Mouse (Mus musculus) stomach, postnatal 0 days (tissue): ENCODE measurements around the gene Mllt3. TPM values are rescaled to one million over a fixed set of nuclear protein-coding genes. Genes with fewer than 3 reads are reported as not detected.

ENCODE experiments used
- ATAC-seq: fragments of 200-750 bp; cut with Nextera tagmentation; 2 replicates; pipeline ENCODE4 v1.8.0; 2017; ENCODE audit not compliant: low FRiP score, low TSS enrichment
- DNase-seq: peaks from one replicate; pipeline ENCODE4 v3.0.0-alpha.2; 2016; ENCODE audit warnings: low spot score
- H3K27ac ChIP-seq: fragments of 300-500 bp; sonication (generic); replicated peaks from 2 replicates; pipeline ENCODE4 v1.5.1; 2014; ENCODE audit warnings: mild to moderate bottlenecking, control low read depth
- H3K27me3 ChIP-seq: fragments of 300-500 bp; sonication (generic); 2 replicates; pipeline ENCODE4 v1.6.1; 2014; ENCODE audit warnings: low read length; ENCODE audit not compliant: control insufficient read depth, insufficient read depth
- H3K36me3 ChIP-seq: fragments of 300-500 bp; sonication (generic); 2 replicates; pipeline ENCODE4 v1.6.1; 2014; ENCODE audit warnings: low read length, mixed read lengths; ENCODE audit not compliant: control insufficient read depth, insufficient read depth
- H3K4me1 ChIP-seq: fragments of 300-500 bp; sonication (generic); replicated peaks from 2 replicates; pipeline ENCODE4 v1.6.1; 2014; ENCODE audit warnings: antibody characterized with exemption; ENCODE audit not compliant: control insufficient read depth, insufficient read depth
- H3K4me2 ChIP-seq: fragments of 300-500 bp; sonication (generic); replicated peaks from 2 replicates; pipeline ENCODE4 v1.6.1; 2014; ENCODE audit warnings: low read depth, mild to moderate bottlenecking, control low read depth, moderate library complexity
- H3K4me3 ChIP-seq: fragments of 300-500 bp; sonication (generic); 2 replicates; pipeline ENCODE4 v1.5.1; 2014; ENCODE audit warnings: low read depth, low read length, control low read depth
- H3K9ac ChIP-seq: fragments of 300-500 bp; sonication (generic); 2 replicates; pipeline ENCODE4 v1.6.1; 2014; ENCODE audit warnings: mild to moderate bottlenecking, low read length, control low read depth, mixed read lengths
- H3K9me3 ChIP-seq: fragments of 300-500 bp; sonication (generic); 2 replicates; pipeline ENCODE4 v1.6.1; 2016; ENCODE audit warnings: low read length; ENCODE audit not compliant: control insufficient read depth
- CTCF ChIP-seq: IDR thresholded peaks from 2 replicates; pipeline ENCODE4 v1.5.1; 2016; ENCODE audit warnings: antibody characterized with exemption, low read depth, mild to moderate bottlenecking, moderate library complexity
- EP300 ChIP-seq: optimal IDR thresholded peaks from 2 replicates; pipeline ENCODE3; 2016; ENCODE audit warnings: antibody characterized with exemption
- WGBS: fragments of 180-500 bp; shearing (Covaris S2); extraction: QIAGEN DNeasy Blood & Tissue Kit; methylation state at CpG from one replicate; pipeline ENCODE4 v1.1.7; 2014; 5-methylcytosine and 5-hydroxymethylcytosine counted together
- polyA plus RNA-seq: library from polyadenylated mRNA; unstranded; fragments of >200 nt; fragmentation: Nextera tagmentation; extraction: Ambion mirVana; gene quantifications from 2 replicates; pipeline ENCODE4 v1.2.1, GENCODE M21; 2015

Gene Mllt3
- polyA plus RNA-seq, 1 experiment from 2014 or later, result 82.9 TPM

GRCm38 (mm10) chr4:87863212-87863611 is 170.0 kb downstream of the Mllt3 start:
- no peak for ATAC-seq
- DNase-seq, result no peak
- Histone ChIP-seq H3K4me3 (no peak overlapping the region), H3K9ac (no peak overlapping the region), H3K36me3 (no peaks in the 10 kb centered on the region), H3K9me3 (no peaks in the 10 kb centered on the region), H3K4me2 (no peak overlapping the region), H3K27me3 (no peaks in the 10 kb centered on the region), H3K27ac (no peak overlapping the region), H3K4me1 (no peaks in the 10 kb centered on the region; the same call in 1 of the 2 replicates)
- TF ChIP-seq EP300 (no peak), CTCF (no peak)
- WGBS, result 85% methylated on average over 5 of the region's 5 CpGs

DNA sequence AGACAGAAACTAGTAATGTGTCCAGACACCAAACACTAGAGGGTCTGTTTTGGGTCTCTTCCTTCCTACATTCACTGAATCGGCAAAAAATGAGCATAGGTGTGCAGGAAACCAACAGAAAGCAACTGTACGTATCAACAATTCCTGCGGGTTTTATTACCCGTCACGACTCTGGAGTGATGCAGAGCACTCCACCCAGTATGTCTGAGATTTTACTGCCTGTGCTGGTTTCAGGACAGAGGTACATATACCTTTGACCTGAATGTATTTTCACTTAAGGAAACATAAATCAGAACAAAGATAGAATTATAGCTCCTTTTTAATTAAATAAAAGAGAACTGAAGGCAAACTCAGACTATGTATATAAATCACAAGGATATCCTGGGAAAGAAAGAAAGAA is 172.4 kb downstream of the Mllt3 start:
- 76% methylated on average over 5 of the region's 5 CpGs for WGBS
- no peak overlapping the region for H3K4me2 ChIP-seq
- no peaks in the 10 kb centered on the region for H3K4me1 ChIP-seq
- H3K9me3 ChIP-seq, result no peaks in the 10 kb centered on the region
- no peak overlapping the region for H3K9ac ChIP-seq
- no peaks in the 10 kb centered on the region for H3K36me3 ChIP-seq
- H3K27ac ChIP-seq, result no peak overlapping the region
- no peak for ATAC-seq
- H3K4me3 ChIP-seq, result no peak overlapping the region
- no peak for TF ChIP-seq EP300
- no peak for TF ChIP-seq CTCF
- H3K27me3 ChIP-seq, result no peaks in the 10 kb centered on the region
- DNase-seq, result no peak

DNA sequence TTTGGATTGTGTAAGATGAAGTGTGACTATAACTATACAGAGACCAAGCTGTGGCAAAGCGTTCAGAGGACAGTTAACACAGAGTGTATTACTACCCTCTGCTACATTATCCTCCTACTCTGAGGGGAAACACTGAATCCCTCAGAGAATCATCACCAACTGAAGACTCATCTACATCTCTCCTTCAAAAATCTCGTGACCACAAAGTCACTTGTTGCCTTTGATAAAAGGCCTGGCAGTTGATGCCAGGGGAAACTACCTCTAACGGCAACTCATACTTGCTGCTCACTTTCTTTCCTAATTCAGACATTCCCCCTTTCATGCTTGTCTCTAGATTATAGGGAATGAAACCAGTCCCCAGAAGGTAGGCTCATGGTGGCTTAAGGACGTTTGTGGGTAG is 174.0 kb downstream of the Mllt3 start:
- no peaks in the 10 kb centered on the region for H3K9me3 ChIP-seq
- DNase-seq, result no peak
- ATAC-seq, result no peak
- TF ChIP-seq EP300, result no peak
- no peak for TF ChIP-seq CTCF
- H3K27me3 ChIP-seq, result no peaks in the 10 kb centered on the region
- 78% methylated on average over 4 of the region's 4 CpGs for WGBS
- H3K36me3 ChIP-seq, result no peaks in the 10 kb centered on the region
- no peak overlapping the region for H3K27ac ChIP-seq
- no peak overlapping the region for H3K4me3 ChIP-seq
- H3K4me1 ChIP-seq, result no peaks in the 10 kb centered on the region
- H3K4me2 ChIP-seq, result no peak overlapping the region
- H3K9ac ChIP-seq, result no peak overlapping the region

DNA sequence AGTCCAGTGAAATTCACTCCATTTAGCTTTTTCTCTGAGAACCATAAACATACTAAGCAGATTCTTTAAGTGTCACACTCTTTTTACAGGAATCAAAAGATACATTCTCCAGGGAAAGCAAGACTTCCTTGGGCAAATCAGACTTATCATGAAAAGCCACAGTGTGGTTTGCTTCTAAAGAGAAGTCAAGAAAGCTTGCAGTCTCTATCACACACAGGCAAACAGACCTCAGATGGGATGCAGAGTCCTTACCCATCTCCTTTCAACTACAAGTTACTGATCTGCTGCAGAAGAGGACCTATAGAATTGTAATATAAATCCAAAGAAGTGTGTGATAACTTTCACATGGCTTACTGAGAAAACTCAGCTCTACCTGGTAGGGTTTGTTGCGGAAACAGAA is 175.2 kb downstream of the Mllt3 start:
- TF ChIP-seq EP300, result no peak
- no peak for TF ChIP-seq CTCF
- no peak overlapping the region for H3K4me3 ChIP-seq
- no peak overlapping the region for H3K4me2 ChIP-seq
- H3K27me3 ChIP-seq, result no peaks in the 10 kb centered on the region
- DNase-seq, result no peak
- no peaks in the 10 kb centered on the region for H3K36me3 ChIP-seq
- no peaks in the 10 kb centered on the region for H3K9me3 ChIP-seq
- H3K27ac ChIP-seq, result no peak overlapping the region
- no peak for ATAC-seq
- H3K9ac ChIP-seq, result no peak overlapping the region
- 100% methylated on average over 1 of the region's 1 CpGs for WGBS
- no peaks in the 10 kb centered on the region for H3K4me1 ChIP-seq

DNA sequence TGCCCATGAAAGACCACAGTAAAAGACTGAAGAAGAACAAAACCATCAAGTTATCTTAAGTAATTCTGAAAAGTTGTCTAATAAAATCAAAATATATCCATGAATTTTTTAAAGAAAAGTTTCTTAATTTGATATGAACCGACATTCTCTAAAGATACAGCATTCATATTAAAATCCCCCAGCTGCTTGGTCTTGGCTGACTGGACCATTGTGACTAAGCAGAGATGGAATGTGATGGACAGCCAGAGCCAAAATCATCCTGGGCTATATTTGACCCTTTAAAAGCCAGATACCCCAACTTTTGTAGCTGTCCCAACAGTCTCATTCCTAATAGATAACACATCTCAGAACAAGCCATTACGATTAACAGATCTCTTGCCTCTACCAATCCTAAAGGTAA is 180.7 kb downstream of the Mllt3 start:
- no peak overlapping the region for H3K4me3 ChIP-seq
- TF ChIP-seq CTCF (no peak), EP300 (no peak)
- no peak overlapping the region for H3K9ac ChIP-seq
- H3K4me2 ChIP-seq, result no peak overlapping the region
- 69% methylated on average over 2 of the region's 2 CpGs for WGBS
- ATAC-seq, result no peak
- DNase-seq, result no peak
- H3K27me3 ChIP-seq, result no peaks in the 10 kb centered on the region
- no peaks in the 10 kb centered on the region for H3K9me3 ChIP-seq
- H3K27ac ChIP-seq, result no peak overlapping the region
- H3K4me1 ChIP-seq, result no peaks in the 10 kb centered on the region
- H3K36me3 ChIP-seq, result no peaks in the 10 kb centered on the region

GRCm38 (mm10) chr4:87850051-87850450 is 183.1 kb downstream of the Mllt3 start:
- Histone ChIP-seq H3K9me3 (no peaks in the 10 kb centered on the region), H3K4me1 (no peaks in the 10 kb centered on the region), H3K27me3 (no peaks in the 10 kb centered on the region), H3K4me2 (no peak overlapping the region), H3K27ac (no peak overlapping the region), H3K9ac (no peak overlapping the region), H3K36me3 (no peaks in the 10 kb centered on the region), H3K4me3 (no peak overlapping the region)
- WGBS, result 83% methylated on average over 5 of the region's 5 CpGs
- TF ChIP-seq CTCF (no peak), EP300 (no peak)
- no peak for DNase-seq
- no peak for ATAC-seq
